Mouse (Mus musculus): Measurements from ENCODE around the gene Eps8. TPM values are rescaled to one million over a fixed set of nuclear protein-coding genes. Genes with fewer than 3 reads are reported as not detected.

Gene Eps8
- polyA plus RNA-seq, 1 experiment from 2014 or later, result 7.0 TPM

Other genes with a start within 250 kb of the Eps8 start
- 227 and 229 TPM in 2 replicates for gene Strap, start 80.2 kb upstream of the Eps8 start, polyA plus RNA-seq (2016; fragmentation: Nextera tagmentation; extraction: Ambion mirVana)
- 76.0 and 87.9 TPM in 2 replicates for gene Dera, start 99.7 kb upstream of the Eps8 start, polyA plus RNA-seq (2016; fragmentation: Nextera tagmentation; extraction: Ambion mirVana)

Data from limb, embryonic 10.5 days (tissue).